Mouse (Mus musculus) kidney, adult 2 months (tissue): Measurements from ENCODE around the gene Gipc3.

Source experiments
- CTCF ChIP-seq: fragments of 200-500 bp; conservative IDR thresholded peaks from 2 replicates; pipeline ENCODE4 v1.5.1; 2011; ENCODE audit warnings: low read depth, mild to moderate bottlenecking, control low read depth, low read length, moderate library complexity, mixed read lengths; ENCODE audit not compliant: insufficient read depth, insufficient read length
- POLR2A ChIP-seq: fragments of 200-500 bp; IDR thresholded peaks from one replicate; pipeline ENCODE4 v1.6.1; 2011; ENCODE audit warnings: low read depth, low read length, control low read depth

- no peak for TF ChIP-seq POLR2A
- peak; percentile 34; the same call in 1 of the 2 replicates for TF ChIP-seq CTCF
Observed at GRCm38 (mm10) chr10:81319330-81319699, 23.8 kb downstream of the Gipc3 start.
